Mouse (Mus musculus): ENCODE measurements around the gene Thop1. TPM values are rescaled to one million over a fixed set of nuclear protein-coding genes. Genes with fewer than 3 reads are reported as not detected.
A peak's percentile ranks its signal among the peaks of the same experiment; 100 is the strongest.

Thop1 gene
- polyA plus RNA-seq (2014; fragmentation: Nextera tagmentation; extraction: Ambion mirVana): 53.2 and 54.1 TPM in 2 replicates

DNA sequence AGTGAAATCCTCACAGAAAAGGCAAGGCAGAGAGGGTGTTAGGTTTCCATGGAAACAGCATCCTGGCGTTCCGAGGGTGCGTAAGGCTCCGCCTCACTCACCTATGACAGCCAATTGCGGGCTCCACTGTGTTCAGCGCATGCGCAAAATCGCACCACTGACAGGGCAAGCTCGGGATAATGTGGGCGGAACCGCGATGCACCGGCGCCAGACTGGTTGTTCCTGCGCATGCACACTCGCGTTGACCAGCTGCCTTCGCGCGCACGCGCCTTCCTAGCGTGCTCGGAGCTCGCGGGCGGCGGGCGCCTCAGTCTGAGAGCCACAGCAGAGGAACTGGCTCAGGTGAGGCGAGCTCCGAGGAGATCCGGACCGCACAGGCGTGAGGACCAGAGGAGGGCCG, at the start of gene Thop1:
Gene Thop1 (plus strand): TSS at position 200 of the 400 bp plus-strand sequence.
- peaks cover 9% of the 10 kb centered on the region for H3K4me1 ChIP-seq (replicated peaks; ENCODE audit: control insufficient read depth, insufficient read depth, low read length)
- H3K4me2 ChIP-seq (ENCODE audit: low read length): peak within 1 kb of the TSS; percentile 92
- no peak within 1 kb of the TSS for H3K27ac ChIP-seq (ENCODE audit: low read depth)
- H3K9ac ChIP-seq (ENCODE audit: low read length): peak within 1 kb of the TSS; percentile 85
- H3K36me3 ChIP-seq (ENCODE audit: control insufficient read depth, insufficient read depth, low read length): peaks cover 22% of the 10 kb centered on the region
- no peaks in the 10 kb centered on the region for H3K27me3 ChIP-seq (replicated peaks; ENCODE audit: control insufficient read depth, insufficient read depth, low read length)
- H3K9me3 ChIP-seq (ENCODE audit: control insufficient read depth, low read length): no peaks in the 10 kb centered on the region
- DNase-seq (ENCODE audit: low spot score) (peak; percentile 94), ATAC-seq (replicated peaks; ENCODE audit: low FRiP score, low TSS enrichment, low read depth) (peak; percentile 96)
- peak within 1 kb of the TSS; percentile 79 for H3K4me3 ChIP-seq (ENCODE audit: low read depth, low read length)
- WGBS: under 1% methylated on average over 35 of the region's 35 CpGs

DNA sequence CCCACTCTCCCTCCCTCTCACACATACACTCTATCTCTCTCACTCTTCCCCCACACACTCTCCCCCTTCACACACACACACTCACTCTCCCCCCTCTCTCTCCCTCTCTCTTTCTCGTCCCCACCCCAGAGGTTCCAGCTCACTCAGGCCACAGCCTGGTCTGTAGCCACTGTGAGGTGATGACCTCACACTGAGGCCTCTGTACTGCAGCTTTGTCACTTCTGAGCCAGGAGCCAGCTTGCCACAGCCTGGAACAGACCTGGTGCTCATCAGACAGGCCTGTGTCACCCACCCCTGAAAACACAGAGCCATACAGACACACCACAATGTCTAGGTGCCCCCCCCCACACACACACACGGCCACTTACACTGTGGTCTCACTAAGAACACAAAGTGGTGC, 49.6 kb upstream of the Thop1 start:
- Histone ChIP-seq H3K9me3 (ENCODE audit: control insufficient read depth, low read length) (no peaks in the 10 kb centered on the region), H3K36me3 (ENCODE audit: control insufficient read depth, insufficient read depth, low read length) (no peaks in the 10 kb centered on the region), H3K4me3 (ENCODE audit: low read depth, low read length) (no peak overlapping the region), H3K4me2 (ENCODE audit: low read length) (no peak overlapping the region), H3K4me1 (replicated peaks; ENCODE audit: control insufficient read depth, insufficient read depth, low read length) (0 out of 2 replicates have a peak, but pooled peaks cover 4% of the 10 kb centered on the region), H3K27ac (ENCODE audit: low read depth) (no peak overlapping the region), H3K27me3 (replicated peaks; ENCODE audit: control insufficient read depth, insufficient read depth, low read length) (peaks cover 33% of the 10 kb centered on the region), H3K9ac (ENCODE audit: low read length) (no peak overlapping the region)
- DNase-seq (ENCODE audit: low spot score): no peak
- ATAC-seq (replicated peaks; ENCODE audit: low FRiP score, low TSS enrichment, low read depth): no peak
- WGBS: 53% methylated on average over 2 of the region's 2 CpGs

DNA sequence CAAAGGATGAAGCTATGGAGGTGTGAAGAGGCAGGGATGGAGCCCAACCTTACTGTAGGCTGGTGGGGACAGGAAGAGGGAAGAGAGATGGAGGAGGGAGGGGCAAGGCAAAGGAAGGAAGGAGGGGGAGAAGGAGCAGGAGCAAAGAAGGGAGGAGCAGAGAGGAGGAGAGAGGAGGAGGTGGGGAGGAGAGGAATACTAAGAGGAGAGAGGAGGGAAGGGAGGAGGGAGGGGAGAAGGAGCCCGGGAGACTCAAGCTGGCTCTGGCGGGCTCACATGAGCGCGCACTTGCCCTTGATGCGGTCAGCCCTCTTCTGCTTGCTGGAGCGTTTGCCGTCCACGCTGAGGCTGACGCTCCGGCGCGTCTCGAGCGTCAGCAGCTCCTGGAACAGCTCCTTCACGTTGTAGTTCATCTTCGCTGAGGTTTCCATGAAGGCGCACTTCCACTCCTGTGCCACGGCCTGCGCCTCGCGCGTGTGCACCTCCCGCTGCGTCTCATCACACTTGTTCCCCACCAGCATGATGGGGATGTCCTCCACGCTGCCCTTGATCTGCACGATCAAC, 48.2 kb upstream of the Thop1 start:
- Histone ChIP-seq H3K4me3 (ENCODE audit: low read depth, low read length) (peak overlapping the region; percentile 6; the same call in 1 of the 2 replicates), H3K36me3 (ENCODE audit: control insufficient read depth, insufficient read depth, low read length) (no peaks in the 10 kb centered on the region), H3K9me3 (ENCODE audit: control insufficient read depth, low read length) (no peaks in the 10 kb centered on the region), H3K4me1 (replicated peaks; ENCODE audit: control insufficient read depth, insufficient read depth, low read length) (0 out of 2 replicates have a peak, but pooled peaks cover 2% of the 10 kb centered on the region), H3K27me3 (replicated peaks; ENCODE audit: control insufficient read depth, insufficient read depth, low read length) (peaks cover 47% of the 10 kb centered on the region), H3K9ac (ENCODE audit: low read length) (no peak overlapping the region), H3K27ac (ENCODE audit: low read depth) (no peak overlapping the region), H3K4me2 (ENCODE audit: low read length) (no peak overlapping the region)
- 15% methylated on average over 23 of the region's 26 CpGs for WGBS
- DNase-seq (ENCODE audit: low spot score): no peak
- no peak for ATAC-seq (replicated peaks; ENCODE audit: low FRiP score, low TSS enrichment, low read depth)

DNA sequence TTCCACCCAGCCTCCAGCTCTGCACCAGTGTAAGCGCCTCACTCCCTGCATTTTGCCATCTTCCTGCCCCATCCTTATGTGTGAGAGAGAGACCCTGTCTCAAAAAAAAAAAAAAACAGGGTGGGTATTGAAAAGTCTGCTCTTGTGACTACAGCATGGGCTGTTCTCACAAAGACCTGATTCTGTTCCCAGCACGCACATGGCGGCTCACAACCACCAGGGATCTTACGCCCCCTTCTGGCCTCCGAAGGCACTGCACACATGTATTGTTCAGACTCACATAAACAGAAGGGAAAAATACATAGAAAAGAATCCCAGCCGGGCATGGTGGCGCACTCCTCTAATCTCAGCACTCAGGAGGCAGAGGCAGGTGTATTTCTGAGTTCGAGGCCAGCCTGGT, 47.1 kb upstream of the Thop1 start:
- no peaks in the 10 kb centered on the region for H3K9me3 ChIP-seq (ENCODE audit: control insufficient read depth, low read length)
- no peak overlapping the region for H3K4me2 ChIP-seq (ENCODE audit: low read length)
- ATAC-seq (replicated peaks; ENCODE audit: low FRiP score, low TSS enrichment, low read depth) (no peak), DNase-seq (ENCODE audit: low spot score) (no peak)
- H3K4me3 ChIP-seq (ENCODE audit: low read depth, low read length): no peak overlapping the region
- peaks cover 47% of the 10 kb centered on the region for H3K27me3 ChIP-seq (replicated peaks; ENCODE audit: control insufficient read depth, insufficient read depth, low read length)
- H3K27ac ChIP-seq (ENCODE audit: low read depth): no peak overlapping the region
- H3K9ac ChIP-seq (ENCODE audit: low read length): no peak overlapping the region
- 66% methylated on average over 8 of the region's 8 CpGs for WGBS
- 0 out of 2 replicates have a peak, but pooled peaks cover 2% of the 10 kb centered on the region for H3K4me1 ChIP-seq (replicated peaks; ENCODE audit: control insufficient read depth, insufficient read depth, low read length)
- no peaks in the 10 kb centered on the region for H3K36me3 ChIP-seq (ENCODE audit: control insufficient read depth, insufficient read depth, low read length)

DNA sequence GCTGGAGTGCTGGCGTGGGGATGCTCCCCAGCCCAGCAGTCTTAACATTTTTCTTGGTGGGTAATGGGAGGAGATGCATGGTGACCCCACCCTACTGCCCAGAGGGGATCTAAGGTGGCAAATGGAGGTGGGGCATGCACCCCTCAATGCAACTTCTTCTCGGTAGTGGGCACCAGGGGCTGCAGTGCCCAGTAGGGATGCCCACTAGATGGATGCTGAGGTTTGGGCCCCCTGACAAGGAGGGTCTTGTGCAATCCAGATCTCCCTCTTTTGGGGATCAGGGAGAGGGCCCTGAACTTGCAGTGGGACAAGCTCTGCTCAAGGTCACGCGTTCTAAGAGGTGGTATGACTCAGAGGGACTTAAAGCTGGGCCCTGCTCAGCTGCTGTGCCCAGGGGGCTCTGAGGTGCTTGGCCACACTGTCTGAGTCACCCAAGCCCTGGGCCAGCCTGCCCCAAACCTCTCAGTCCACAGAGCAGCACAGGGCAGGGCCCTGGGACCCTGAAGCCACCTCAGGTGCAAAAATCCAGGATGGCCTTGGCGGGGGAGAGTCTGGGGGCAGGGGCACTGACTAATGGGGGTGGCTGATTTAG, 45.4 kb upstream of the Thop1 start:
- 75% methylated on average over 5 of the region's 5 CpGs for WGBS
- no peak overlapping the region for H3K9ac ChIP-seq (ENCODE audit: low read length)
- no peak overlapping the region for H3K27ac ChIP-seq (ENCODE audit: low read depth)
- no peaks in the 10 kb centered on the region for H3K36me3 ChIP-seq (ENCODE audit: control insufficient read depth, insufficient read depth, low read length)
- H3K9me3 ChIP-seq (ENCODE audit: control insufficient read depth, low read length): no peaks in the 10 kb centered on the region
- DNase-seq (ENCODE audit: low spot score) (no peak), ATAC-seq (replicated peaks; ENCODE audit: low FRiP score, low TSS enrichment, low read depth) (no peak)
- no peak overlapping the region; the same call in 1 of the 2 replicates for H3K4me2 ChIP-seq (ENCODE audit: low read length)
- H3K4me3 ChIP-seq (ENCODE audit: low read depth, low read length): no peak overlapping the region
- 0 out of 2 replicates have a peak, but pooled peaks cover 2% of the 10 kb centered on the region for H3K4me1 ChIP-seq (replicated peaks; ENCODE audit: control insufficient read depth, insufficient read depth, low read length)
- peaks cover 47% of the 10 kb centered on the region for H3K27me3 ChIP-seq (replicated peaks; ENCODE audit: control insufficient read depth, insufficient read depth, low read length)

DNA sequence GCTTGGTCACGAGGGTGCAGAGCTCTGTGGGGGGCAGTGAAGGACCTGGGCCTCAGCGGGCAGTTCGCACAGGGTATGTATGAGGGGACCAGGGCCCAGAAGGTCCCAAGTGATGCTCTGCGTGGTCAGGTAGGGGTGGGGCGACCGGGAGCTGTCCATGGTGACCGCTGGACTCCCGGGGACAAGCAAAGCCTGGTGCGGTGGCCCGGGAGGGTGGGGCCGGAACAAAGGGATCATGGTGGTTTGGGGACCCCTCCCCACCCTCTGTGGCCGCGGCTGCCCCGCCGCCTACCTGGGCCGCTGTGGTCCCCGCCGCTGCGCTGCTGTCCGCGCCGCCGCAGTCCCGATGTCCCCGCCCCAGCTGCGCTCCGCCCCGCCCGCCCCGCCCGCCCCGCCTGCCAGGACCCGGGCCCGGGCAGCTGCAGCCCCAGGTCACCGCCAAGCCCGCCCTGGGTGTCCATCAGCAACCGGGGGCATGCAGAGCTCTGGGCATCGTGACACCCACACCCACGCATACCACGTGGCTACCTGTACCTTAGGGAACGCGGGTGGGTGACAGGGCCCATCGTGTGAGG, 44.7 kb upstream of the Thop1 start:
- H3K4me2 ChIP-seq (ENCODE audit: low read length): peak overlapping the region; percentile 47
- H3K4me1 ChIP-seq (replicated peaks; ENCODE audit: control insufficient read depth, insufficient read depth, low read length): 0 out of 2 replicates have a peak, but pooled peaks cover 2% of the 10 kb centered on the region
- H3K4me3 ChIP-seq (ENCODE audit: low read depth, low read length): peak overlapping the region; percentile 20; the same call in 1 of the 2 replicates
- H3K9me3 ChIP-seq (ENCODE audit: control insufficient read depth, low read length): no peaks in the 10 kb centered on the region
- ATAC-seq (replicated peaks; ENCODE audit: low FRiP score, low TSS enrichment, low read depth): peak; percentile 41; the same call in 1 of the 2 replicates
- DNase-seq (ENCODE audit: low spot score): peak; percentile 65
- H3K27ac ChIP-seq (ENCODE audit: low read depth): no peak overlapping the region
- no peak overlapping the region for H3K9ac ChIP-seq (ENCODE audit: low read length)
- H3K36me3 ChIP-seq (ENCODE audit: control insufficient read depth, insufficient read depth, low read length): peaks cover 4% of the 10 kb centered on the region
- 3% methylated on average over 22 of the region's 43 CpGs for WGBS
- peaks cover 47% of the 10 kb centered on the region for H3K27me3 ChIP-seq (replicated peaks; ENCODE audit: control insufficient read depth, insufficient read depth, low read length)

DNA sequence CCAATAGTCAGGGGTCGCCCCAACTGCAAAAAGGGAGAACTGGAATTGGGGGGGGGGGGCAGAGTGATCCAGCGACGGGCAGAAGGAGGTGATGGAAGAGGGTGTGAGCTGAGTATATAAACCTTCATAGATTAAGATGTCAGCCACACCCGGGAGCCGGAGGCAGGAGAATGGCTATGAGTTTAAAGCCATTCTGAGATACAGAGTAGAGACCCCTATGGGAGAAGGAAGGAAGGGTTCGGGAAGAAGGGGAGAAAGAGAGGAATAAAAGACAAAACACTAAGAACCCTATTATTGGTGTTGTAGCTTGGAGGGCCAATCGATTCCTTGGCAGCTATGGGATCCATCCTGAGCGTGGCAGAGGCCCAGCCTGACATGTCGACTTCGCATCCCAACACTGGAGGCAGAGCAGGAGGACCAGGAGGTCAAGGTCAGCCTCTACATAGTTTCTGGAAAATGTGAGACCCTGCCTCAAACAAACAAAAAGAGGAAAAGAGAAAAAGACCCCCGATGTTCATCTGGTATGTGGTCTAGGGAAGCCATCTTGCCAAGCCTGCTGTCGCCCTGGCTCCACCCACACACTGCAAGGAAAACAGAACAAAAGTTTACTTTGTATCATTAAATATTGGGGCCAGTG, 44.1 kb upstream of the Thop1 start, which contains the start of gene Diras1:
Gene Diras1 (minus strand): TSS at position 24 of the 637 bp plus-strand sequence.
- WGBS: 48% methylated on average over 12 of the region's 12 CpGs
- Histone ChIP-seq H3K4me3 (ENCODE audit: low read depth, low read length) (peak within 1 kb of the TSS; percentile 20; the same call in 1 of the 2 replicates), H3K9me3 (ENCODE audit: control insufficient read depth, low read length) (no peaks in the 10 kb centered on the region), H3K4me1 (replicated peaks; ENCODE audit: control insufficient read depth, insufficient read depth, low read length) (0 out of 2 replicates have a peak, but pooled peaks cover 2% of the 10 kb centered on the region), H3K9ac (ENCODE audit: low read length) (no peak within 1 kb of the TSS), H3K36me3 (ENCODE audit: control insufficient read depth, insufficient read depth, low read length) (peaks cover 9% of the 10 kb centered on the region), H3K27me3 (replicated peaks; ENCODE audit: control insufficient read depth, insufficient read depth, low read length) (peaks cover 47% of the 10 kb centered on the region), H3K27ac (ENCODE audit: low read depth) (no peak within 1 kb of the TSS), H3K4me2 (ENCODE audit: low read length) (peak within 1 kb of the TSS; percentile 47)
- ATAC-seq (replicated peaks; ENCODE audit: low FRiP score, low TSS enrichment, low read depth) (no peak), DNase-seq (ENCODE audit: low spot score) (no peak)

DNA sequence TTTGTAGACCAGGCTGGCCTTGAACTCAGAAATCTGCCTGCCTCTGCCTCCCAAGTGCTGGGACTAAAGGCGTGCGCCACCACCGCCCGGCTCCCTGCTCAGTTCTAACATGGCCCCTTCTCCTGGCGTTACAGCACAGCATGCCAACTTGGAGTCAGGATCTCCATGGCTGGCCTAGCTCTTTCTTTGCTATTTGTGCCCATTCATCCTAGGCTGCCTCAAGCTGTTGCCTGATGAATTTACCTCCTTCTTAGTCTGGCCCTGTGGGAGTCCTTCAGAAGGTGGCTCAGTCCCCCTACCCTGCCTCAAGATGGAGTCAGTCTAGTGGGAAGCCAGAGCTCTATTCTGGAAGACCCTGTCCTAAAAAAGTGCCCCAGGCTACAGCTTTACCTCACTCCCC, 43.0 kb upstream of the Thop1 start:
- DNase-seq (ENCODE audit: low spot score): no peak
- H3K9me3 ChIP-seq (ENCODE audit: control insufficient read depth, low read length): no peaks in the 10 kb centered on the region
- H3K36me3 ChIP-seq (ENCODE audit: control insufficient read depth, insufficient read depth, low read length): peaks cover 14% of the 10 kb centered on the region
- WGBS: 93% methylated on average over 5 of the region's 5 CpGs
- H3K4me3 ChIP-seq (ENCODE audit: low read depth, low read length): no peak overlapping the region
- H3K27ac ChIP-seq (ENCODE audit: low read depth): no peak overlapping the region
- peaks cover 42% of the 10 kb centered on the region for H3K27me3 ChIP-seq (replicated peaks; ENCODE audit: control insufficient read depth, insufficient read depth, low read length)
- 0 out of 2 replicates have a peak, but pooled peaks cover 2% of the 10 kb centered on the region for H3K4me1 ChIP-seq (replicated peaks; ENCODE audit: control insufficient read depth, insufficient read depth, low read length)
- no peak overlapping the region for H3K4me2 ChIP-seq (ENCODE audit: low read length)
- ATAC-seq (replicated peaks; ENCODE audit: low FRiP score, low TSS enrichment, low read depth): no peak
- H3K9ac ChIP-seq (ENCODE audit: low read length): no peak overlapping the region
